Mouse (Mus musculus) intestine, postnatal 0 days (tissue): ENCODE results near the gene Elf5. TPM values are rescaled to one million over a fixed set of nuclear protein-coding genes. Genes with fewer than 3 reads are reported as not detected.

Experiments used
- ATAC-seq: fragments of 200-750 bp; cut with Nextera tagmentation; 2 replicates; pipeline ENCODE4 v1.8.0; 2017; ENCODE audit warnings: mild to moderate bottlenecking, moderate TSS enrichment, moderate library complexity
- H3K27ac ChIP-seq: fragments of 300-500 bp; sonication (generic); 2 replicates; pipeline ENCODE4 v1.5.1; 2014; ENCODE audit warnings: mild to moderate bottlenecking, low read depth, low read length, moderate library complexity
- H3K27me3 ChIP-seq: fragments of 300-500 bp; sonication (generic); replicated peaks from 2 replicates; pipeline ENCODE4 v1.6.1; 2014; ENCODE audit warnings: low read length, mixed read lengths; ENCODE audit not compliant: control insufficient read depth, insufficient read depth
- H3K36me3 ChIP-seq: fragments of 300-500 bp; sonication (generic); 2 replicates; pipeline ENCODE4 v1.6.1; 2014; ENCODE audit warnings: mild to moderate bottlenecking, moderate library complexity; ENCODE audit not compliant: control insufficient read depth, insufficient read depth
- H3K4me1 ChIP-seq: fragments of 300-500 bp; sonication (generic); replicated peaks from 2 replicates; pipeline ENCODE4 v1.6.1; 2014; ENCODE audit warnings: antibody characterized with exemption, low read length, mixed read lengths; ENCODE audit not compliant: control insufficient read depth, insufficient read depth
- H3K4me2 ChIP-seq: fragments of 300-500 bp; sonication (generic); replicated peaks from 2 replicates; pipeline ENCODE4 v1.6.1; 2014; ENCODE audit warnings: low read depth, mild to moderate bottlenecking, moderate library complexity
- H3K4me3 ChIP-seq: fragments of 300-500 bp; sonication (generic); 2 replicates; pipeline ENCODE4 v1.5.1; 2014; ENCODE audit warnings: low read depth, low read length
- H3K9ac ChIP-seq: fragments of 300-500 bp; sonication (generic); 2 replicates; pipeline ENCODE4 v1.6.1; 2014; ENCODE audit warnings: mild to moderate bottlenecking, low read depth, low read length
- H3K9me3 ChIP-seq: fragments of 300-500 bp; sonication (generic); 2 replicates; pipeline ENCODE4 v1.6.1; 2016; ENCODE audit warnings: mixed run types; ENCODE audit not compliant: control insufficient read depth
- CTCF ChIP-seq: sonication (generic); IDR thresholded peaks from 2 replicates; pipeline ENCODE4 v1.5.1; 2016; ENCODE audit warnings: low read depth, mild to moderate bottlenecking, control low read depth, antibody characterized with exemption, moderate library complexity
- WGBS: fragments of 180-500 bp; shearing (Covaris S2); extraction: QIAGEN DNeasy Blood & Tissue Kit; methylation state at CpG from one replicate; pipeline ENCODE4 v1.1.7; 2014; 5-methylcytosine and 5-hydroxymethylcytosine counted together
- polyA plus RNA-seq: library from polyadenylated mRNA; unstranded; fragments of >200 nt; fragmentation: Nextera tagmentation; extraction: Ambion mirVana; gene quantifications from 2 replicates; pipeline ENCODE4 v1.2.1, GENCODE M21; 2015

Elf5 gene
- polyA plus RNA-seq, 1 experiment from 2014 or later: not detected

DNA sequence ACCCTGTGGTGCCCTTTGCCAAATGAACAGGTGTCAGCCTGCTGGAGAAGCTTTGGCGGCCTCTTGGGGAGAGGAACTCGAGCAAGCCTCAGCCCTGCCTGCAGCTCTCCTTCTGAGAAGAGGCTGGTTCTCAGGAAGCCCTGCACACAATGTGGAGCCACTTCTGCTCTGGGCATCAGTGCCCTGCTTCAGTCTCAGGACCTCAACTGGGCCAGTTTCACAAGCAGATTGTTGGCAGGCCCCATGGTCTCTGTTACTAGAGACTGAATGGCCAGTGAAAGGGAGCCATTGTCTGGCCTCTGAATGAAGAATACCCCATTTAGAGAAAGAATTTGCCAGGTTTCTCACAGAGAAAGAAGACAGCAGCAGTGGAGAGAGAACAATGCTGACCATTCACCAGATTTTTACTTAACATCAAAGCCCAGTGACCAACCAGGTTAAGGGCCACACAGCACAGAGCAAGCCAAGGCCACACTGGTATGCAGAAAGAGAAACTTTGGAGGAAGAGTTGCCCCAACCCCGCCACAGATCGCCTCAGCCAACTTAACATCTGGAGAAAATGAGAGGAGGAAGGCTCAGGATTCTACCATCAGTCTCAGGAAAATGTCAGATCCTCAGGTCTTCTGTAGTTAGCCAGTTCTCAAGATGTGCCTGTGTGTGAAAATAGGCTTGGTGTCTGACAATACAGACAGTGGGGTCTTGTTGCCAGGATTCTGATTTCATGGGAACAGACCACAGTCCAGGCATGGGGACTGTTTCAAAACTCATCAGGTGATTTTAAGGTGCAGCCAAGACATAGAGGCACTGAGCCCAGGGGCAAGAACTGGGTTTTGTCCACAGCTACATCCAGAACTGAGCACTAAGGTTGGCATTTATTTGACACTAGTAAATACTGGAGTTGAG, 21.2 kb upstream of the Elf5 start:
- Histone ChIP-seq H3K9me3 (no peaks in the 10 kb centered on the region), H3K27ac (no peak overlapping the region), H3K4me1 (no peaks in the 10 kb centered on the region), H3K27me3 (no peaks in the 10 kb centered on the region), H3K36me3 (no peaks in the 10 kb centered on the region), H3K4me3 (no peak overlapping the region), H3K4me2 (no peak overlapping the region), H3K9ac (no peak overlapping the region)
- 71% methylated on average over 4 of the region's 4 CpGs for WGBS
- no peak for ATAC-seq
- no peak for TF ChIP-seq CTCF

DNA sequence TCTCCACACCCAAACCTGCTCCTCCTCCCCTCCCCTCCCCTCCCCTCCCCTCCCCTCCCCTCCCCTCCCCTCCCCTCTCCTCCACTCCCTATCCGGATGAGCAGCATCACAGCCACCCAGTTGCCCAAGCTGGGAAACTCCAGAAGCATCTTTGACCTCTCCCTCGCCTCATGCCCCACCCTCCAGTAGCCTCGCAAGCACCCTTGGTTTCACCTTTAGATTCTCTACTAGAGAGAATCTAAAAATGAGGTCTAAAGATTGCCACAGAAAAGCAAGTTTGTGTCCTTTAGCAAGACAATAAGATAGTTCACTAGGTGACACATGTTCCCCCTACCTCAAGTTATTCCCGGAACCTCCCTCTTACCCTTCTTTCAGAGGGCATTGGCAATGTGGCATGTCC, 19.9 kb upstream of the Elf5 start:
- H3K27ac ChIP-seq: no peak overlapping the region
- ATAC-seq: no peak

DNA sequence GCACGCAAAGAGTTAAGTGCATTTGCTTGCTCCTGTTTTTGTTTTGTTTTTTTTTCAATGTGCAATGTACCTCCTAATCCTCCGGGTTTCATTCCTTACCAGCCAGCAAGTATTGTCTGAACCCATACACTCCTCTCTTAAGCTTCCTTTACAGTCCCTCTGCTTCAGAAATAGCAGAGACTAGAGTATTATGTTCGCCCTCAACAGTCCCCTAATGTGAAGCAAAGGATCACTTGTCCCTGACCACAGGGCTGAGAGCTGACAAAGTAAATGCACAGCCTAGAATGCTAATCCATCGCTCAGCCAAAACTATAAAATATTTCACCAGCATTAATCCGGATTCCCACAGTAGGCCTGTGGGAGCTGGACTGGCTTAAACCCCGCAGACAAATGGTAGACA, 13.4 kb upstream of the Elf5 start:
- TF ChIP-seq CTCF: no peak
- no peaks in the 10 kb centered on the region for H3K9me3 ChIP-seq
- H3K4me3 ChIP-seq: no peak overlapping the region
- no peaks in the 10 kb centered on the region for H3K36me3 ChIP-seq
- 82% methylated on average over 6 of the region's 6 CpGs for WGBS
- H3K4me1 ChIP-seq: no peaks in the 10 kb centered on the region
- ATAC-seq: no peak
- no peak overlapping the region for H3K9ac ChIP-seq
- no peak overlapping the region for H3K4me2 ChIP-seq
- no peak overlapping the region for H3K27ac ChIP-seq
- no peaks in the 10 kb centered on the region for H3K27me3 ChIP-seq

More for the DNA sequence above, 19.9 kb upstream of the Elf5 start:
- Histone ChIP-seq H3K9ac (no peak overlapping the region), H3K9me3 (no peaks in the 10 kb centered on the region), H3K4me2 (no peak overlapping the region), H3K4me1 (no peaks in the 10 kb centered on the region), H3K36me3 (no peaks in the 10 kb centered on the region), H3K27me3 (no peaks in the 10 kb centered on the region), H3K4me3 (no peak overlapping the region)
- 83% methylated on average over 3 of the region's 4 CpGs for WGBS
- TF ChIP-seq CTCF: no peak

DNA sequence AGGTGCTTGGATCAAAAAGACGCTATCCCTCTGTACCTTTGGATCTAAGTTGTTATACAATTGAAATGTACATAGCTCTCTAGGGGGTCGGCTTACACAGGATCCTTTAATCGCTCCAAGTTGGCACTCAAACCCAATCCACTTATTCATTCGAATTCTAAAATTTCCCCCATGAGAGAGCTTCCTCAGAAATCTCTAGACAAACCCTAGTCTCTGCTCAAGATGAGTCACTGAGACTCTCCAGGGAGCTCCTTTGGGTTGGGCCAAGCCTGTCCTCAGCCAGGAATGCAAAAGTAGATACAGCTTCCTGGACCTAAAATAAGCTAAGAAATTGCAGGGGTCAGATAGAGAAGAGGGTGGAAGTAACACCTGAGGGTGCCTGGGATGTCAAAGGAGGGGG, 10.8 kb upstream of the Elf5 start:
- H3K4me3 ChIP-seq: no peak overlapping the region
- H3K9ac ChIP-seq: no peak overlapping the region
- no peaks in the 10 kb centered on the region for H3K9me3 ChIP-seq
- H3K4me1 ChIP-seq: no peaks in the 10 kb centered on the region
- no peak for TF ChIP-seq CTCF
- no peaks in the 10 kb centered on the region for H3K36me3 ChIP-seq
- WGBS: 74% methylated on average over 4 of the region's 4 CpGs
- no peaks in the 10 kb centered on the region for H3K27me3 ChIP-seq
- H3K4me2 ChIP-seq: no peak overlapping the region
- no peak for ATAC-seq
- H3K27ac ChIP-seq: no peak overlapping the region

DNA sequence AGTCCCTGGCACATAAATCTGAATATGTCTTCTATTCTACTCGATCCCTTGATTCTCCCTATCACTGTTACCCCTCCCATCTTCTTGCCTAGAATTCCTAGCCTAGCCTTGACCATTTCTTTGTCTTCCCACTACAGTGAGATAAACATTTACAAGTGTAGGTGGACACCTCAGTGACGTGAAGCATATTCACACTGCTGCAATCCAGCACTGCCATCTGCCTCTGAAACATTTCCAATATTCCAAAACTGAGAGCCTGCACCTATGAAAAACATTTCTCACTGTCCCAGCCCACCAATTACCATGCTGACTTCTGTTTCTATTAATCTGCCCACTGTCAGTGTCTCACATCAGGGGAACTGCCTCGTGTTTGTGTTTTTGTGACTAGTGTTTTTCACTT, 5.2 kb upstream of the Elf5 start:
- Histone ChIP-seq H3K27ac (no peak overlapping the region), H3K27me3 (no peaks in the 10 kb centered on the region), H3K4me2 (no peak overlapping the region), H3K9ac (no peak overlapping the region), H3K4me3 (no peak overlapping the region), H3K4me1 (no peaks in the 10 kb centered on the region), H3K36me3 (no peaks in the 10 kb centered on the region), H3K9me3 (no peaks in the 10 kb centered on the region)
- WGBS: 65% methylated on average over 3 of the region's 3 CpGs
- no peak for TF ChIP-seq CTCF
- ATAC-seq: no peak

DNA sequence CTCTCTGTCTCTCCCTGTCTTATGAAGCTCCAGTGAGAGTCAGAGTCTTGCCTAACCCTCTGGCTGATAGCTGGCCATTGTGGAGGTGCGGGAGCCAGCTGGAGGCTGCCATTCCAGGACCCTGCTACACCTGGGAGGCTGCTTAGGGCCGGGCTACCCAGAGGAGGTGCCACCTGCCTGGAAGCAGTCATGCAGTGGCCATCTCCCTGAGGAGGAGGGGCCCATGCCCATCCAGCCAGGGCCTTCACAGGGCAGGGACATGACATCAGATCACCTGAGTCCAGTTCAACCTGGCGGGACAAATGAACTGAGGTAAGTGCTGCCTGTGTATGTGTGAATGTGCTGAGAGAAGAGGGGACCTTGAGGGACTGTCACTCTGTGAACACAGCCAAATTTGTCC, 328 bp downstream of the Elf5 start:
- H3K9ac ChIP-seq: no peak overlapping the region
- no peaks in the 10 kb centered on the region for H3K4me1 ChIP-seq
- no peaks in the 10 kb centered on the region for H3K36me3 ChIP-seq
- WGBS: 80% methylated on average over 3 of the region's 3 CpGs
- no peak overlapping the region for H3K4me2 ChIP-seq
- no peak overlapping the region for H3K27ac ChIP-seq
- no peaks in the 10 kb centered on the region for H3K9me3 ChIP-seq
- H3K4me3 ChIP-seq: no peak overlapping the region
- no peaks in the 10 kb centered on the region for H3K27me3 ChIP-seq
- TF ChIP-seq CTCF: no peak
- no peak for ATAC-seq
